Comparison of ENCODE assay signal across 8 mouse cellular contexts in genomic region chr15:10818216-10818615, GRCm38 (mm10).
A peak's percentile ranks its signal among the peaks of the same experiment; 100 is the strongest.
DNase-seq lines count a peak whose midpoint lies in the region; ATAC-seq and TF ChIP-seq lines count a peak whose summit lies in the region.

No protein-coding gene starts in this region.

- H3K9me3 ChIP-seq in hindbrain, embryonic 15.5 days = no peaks in the 10 kb centered on the region
- no peaks in the 10 kb centered on the region for H3K9me3 ChIP-seq in hindbrain, embryonic 12.5 days (replicated peaks)
- no peaks in the 10 kb centered on the region for H3K9me3 ChIP-seq in intestine, postnatal 0 days (ENCODE audit: control insufficient read depth)
- no peaks in the 10 kb centered on the region for H3K9me3 ChIP-seq in liver, postnatal 0 days (ENCODE audit: low read length)

- no peak overlapping the region for H3K4me3 ChIP-seq in hindbrain, embryonic 15.5 days
- H3K4me3 ChIP-seq in hindbrain, embryonic 12.5 days = no peak overlapping the region
- no peak overlapping the region for H3K4me3 ChIP-seq in intestine, postnatal 0 days (ENCODE audit: low read depth, low read length)
- no peak overlapping the region for H3K4me3 ChIP-seq in liver, postnatal 0 days (ENCODE audit: low read depth, low read length)

- 0 out of 2 replicates have a peak overlapping the region, but pooled peaks have one; percentile 14 for H3K27ac ChIP-seq in hindbrain, embryonic 15.5 days (replicated peaks)
- H3K27ac ChIP-seq in hindbrain, embryonic 12.5 days = no peak overlapping the region
- no peak overlapping the region for H3K27ac ChIP-seq in intestine, postnatal 0 days (ENCODE audit: low read depth, low read length)
- H3K27ac ChIP-seq in liver, postnatal 0 days (ENCODE audit: low read depth) = no peak overlapping the region

- H3K36me3 ChIP-seq in hindbrain, embryonic 15.5 days = no peaks in the 10 kb centered on the region
- no peaks in the 10 kb centered on the region for H3K36me3 ChIP-seq in hindbrain, embryonic 12.5 days
- no peaks in the 10 kb centered on the region for H3K36me3 ChIP-seq in intestine, postnatal 0 days (ENCODE audit: control insufficient read depth, insufficient read depth)
- no peaks in the 10 kb centered on the region for H3K36me3 ChIP-seq in liver, postnatal 0 days (replicated peaks; ENCODE audit: insufficient read depth, low read length)

- DNase-seq in adrenal gland, adult (ENCODE audit: inconsistent age in 2 of 2, low spot score in 1 of 2) = peak; percentile 77 to 89
- peak; percentile 82 for DNase-seq in gastrocnemius, postnatal 25 days
- DNase-seq in liver, postnatal 0 days = peak; percentile 27
- peak; percentile 40 for DNase-seq in testis, postnatal 14 days (ENCODE audit: low spot score)

- ATAC-seq in hindbrain, embryonic 15.5 days (ENCODE audit: low FRiP score, low read depth) = 0 out of 2 replicates have a peak, but pooled peaks have one; percentile 35
- no peak for ATAC-seq in hindbrain, embryonic 12.5 days (ENCODE audit: low FRiP score)
- ATAC-seq in intestine, postnatal 0 days = peak; percentile 43; the same call in 1 of the 2 replicates
- ATAC-seq in liver, postnatal 0 days = peak; percentile 55; the same call in 1 of the 2 replicates
- no peak for ATAC-seq in erythroid progenitor cell, adult 5-6 weeks (replicated peaks; ENCODE audit: low FRiP score, poor library complexity, severe bottlenecking)

- H3K4me2 ChIP-seq in hindbrain, embryonic 15.5 days = no peak overlapping the region
- H3K4me2 ChIP-seq in hindbrain, embryonic 12.5 days (replicated peaks) = no peak overlapping the region
- no peak overlapping the region for H3K4me2 ChIP-seq in intestine, postnatal 0 days (replicated peaks; ENCODE audit: low read depth)
- no peak overlapping the region for H3K4me2 ChIP-seq in liver, postnatal 0 days (ENCODE audit: low read depth, low read length)

- TF ChIP-seq CTCF in intestine, postnatal 0 days (IDR thresholded peaks at IDR 0.05; ENCODE audit: low read depth) = no peak; the same call in 1 of the 2 replicates
- TF ChIP-seq CTCF in liver, postnatal 0 days (IDR thresholded peaks at IDR 0.05; ENCODE audit: low read depth) = peak; percentile 3; the same call in 1 of the 2 replicates

- no peaks in the 10 kb centered on the region for H3K4me1 ChIP-seq in hindbrain, embryonic 15.5 days (replicated peaks)
- H3K4me1 ChIP-seq in hindbrain, embryonic 12.5 days = no peaks in the 10 kb centered on the region
- no peaks in the 10 kb centered on the region for H3K4me1 ChIP-seq in intestine, postnatal 0 days (replicated peaks; ENCODE audit: control insufficient read depth, insufficient read depth, low read length)
- H3K4me1 ChIP-seq in liver, postnatal 0 days (ENCODE audit: insufficient read depth) = no peaks in the 10 kb centered on the region

- H3K27me3 ChIP-seq in hindbrain, embryonic 15.5 days = no peaks in the 10 kb centered on the region
- no peaks in the 10 kb centered on the region for H3K27me3 ChIP-seq in hindbrain, embryonic 12.5 days
- H3K27me3 ChIP-seq in intestine, postnatal 0 days (replicated peaks; ENCODE audit: control insufficient read depth, insufficient read depth, low read length) = no peaks in the 10 kb centered on the region
- no peaks in the 10 kb centered on the region for H3K27me3 ChIP-seq in liver, postnatal 0 days (ENCODE audit: insufficient read depth, low read length)

- no peak overlapping the region for H3K9ac ChIP-seq in hindbrain, embryonic 15.5 days
- no peak overlapping the region for H3K9ac ChIP-seq in hindbrain, embryonic 12.5 days
- no peak overlapping the region for H3K9ac ChIP-seq in intestine, postnatal 0 days (ENCODE audit: low read depth, low read length)
- H3K9ac ChIP-seq in liver, postnatal 0 days (replicated peaks) = no peak overlapping the region

- WGBS in hindbrain, embryonic 15.5 days = 66% methylated on average over 6 of the region's 6 CpGs
- WGBS in hindbrain, embryonic 12.5 days = 68% methylated on average over 6 of the region's 6 CpGs
- WGBS in intestine, postnatal 0 days = 37% methylated on average over 6 of the region's 6 CpGs
- 35% methylated on average over 6 of the region's 6 CpGs for WGBS in liver, postnatal 0 days (ENCODE audit: insufficient replicate concordance)

- no peak for TF ChIP-seq EP300 in liver, postnatal 0 days (IDR thresholded peaks at IDR 0.05; ENCODE audit: low read depth)

Comparison
In these comparisons a context has a peak if more than half of its experiments do, and no peak if none do; other contexts are left out.
1. ATAC-seq: peak in hindbrain, embryonic 15.5 days (single experiment), intestine, postnatal 0 days (single experiment) and liver, postnatal 0 days (single experiment); none in hindbrain, embryonic 12.5 days (single experiment) and erythroid progenitor cell, adult 5-6 weeks (single experiment).
2. DNase-seq: peak in every context shown above with its lines; median percentile 83 in adrenal gland, adult; 82 in gastrocnemius, postnatal 25 days; 40 in testis, postnatal 14 days; 27 in liver, postnatal 0 days.